In the genomic region with DNA sequence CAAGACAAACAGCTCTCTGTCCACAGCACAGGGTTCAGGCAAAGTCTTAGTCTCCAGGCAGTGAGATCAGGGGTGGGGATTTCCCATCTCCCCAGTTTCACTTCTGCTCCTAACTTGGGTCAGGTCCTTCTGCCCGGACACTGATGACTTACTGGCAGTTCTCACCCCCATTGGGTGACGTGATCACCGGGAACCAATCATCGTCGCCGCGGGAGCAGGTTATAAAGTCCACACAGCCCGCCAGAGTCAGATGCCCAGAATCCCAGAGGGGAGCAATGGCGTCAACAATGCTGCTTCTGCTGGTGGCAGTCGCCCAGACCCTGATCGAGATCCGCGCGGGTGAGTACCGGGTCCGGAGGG, we compare ENCODE assay signal across 8 mouse cellular contexts. TPM values are rescaled to one million over a fixed set of nuclear protein-coding genes. Genes with fewer than 3 reads are reported as not detected.
A peak's percentile ranks its signal among the peaks of the same experiment; 100 is the strongest.
DNase-seq lines count a peak whose midpoint lies in the region; ATAC-seq and TF ChIP-seq lines count a peak whose summit lies in the region.

A gene (plus strand): TSS at position 249 of the 360 bp plus-strand sequence.

- TF ChIP-seq CTCF in lung, postnatal 0 days (IDR thresholded peaks at IDR 0.05), result no peak

- H3K4me1 ChIP-seq in hindbrain, embryonic 12.5 days, result peaks cover 6% of the 10 kb centered on the region
- H3K4me1 ChIP-seq in lung, postnatal 0 days (ENCODE audit: insufficient read depth, low read depth, low read length), result no peaks in the 10 kb centered on the region

- peak within 1 kb of the TSS; percentile 97 for H3K4me2 ChIP-seq in hindbrain, embryonic 12.5 days (replicated peaks)
- peak within 1 kb of the TSS; percentile 96 for H3K4me2 ChIP-seq in lung, postnatal 0 days (replicated peaks; ENCODE audit: low read depth, low read length)

- peak within 1 kb of the TSS; percentile 55 for H3K4me3 ChIP-seq in hindbrain, embryonic 12.5 days
- H3K4me3 ChIP-seq in lung, postnatal 0 days (ENCODE audit: low read depth, low read length), result peak within 1 kb of the TSS; percentile 80

- ATAC-seq in hindbrain, embryonic 12.5 days (ENCODE audit: low FRiP score), result peak; percentile 85
- ATAC-seq in lung, postnatal 0 days, result peak; percentile 99

- no peaks in the 10 kb centered on the region for H3K9me3 ChIP-seq in hindbrain, embryonic 12.5 days (replicated peaks)
- H3K9me3 ChIP-seq in lung, postnatal 0 days (ENCODE audit: low read length), result no peaks in the 10 kb centered on the region

- no peak within 1 kb of the TSS for H3K27ac ChIP-seq in hindbrain, embryonic 12.5 days
- H3K27ac ChIP-seq in lung, postnatal 0 days (ENCODE audit: low read length), result peak within 1 kb of the TSS; percentile 43; the same call in 1 of the 2 replicates

- no peaks in the 10 kb centered on the region for H3K36me3 ChIP-seq in hindbrain, embryonic 12.5 days
- H3K36me3 ChIP-seq in lung, postnatal 0 days (ENCODE audit: insufficient read depth, low read length), result no peaks in the 10 kb centered on the region

- DNase-seq in NIH3T3 (ENCODE audit: low read depth), result peak; percentile 90
- peak; percentile 64 to 79 for DNase-seq in cerebellum, postnatal 25 days
- DNase-seq in frontal cortex, postnatal 14 days (ENCODE audit: low spot score in 2 of 2), result peak; percentile 52 to 62
- DNase-seq in layer of hippocampus, postnatal 10 days (ENCODE audit: low spot score in 2 of 2), result peak; percentile 76 to 78
- DNase-seq in lung, postnatal 0 days (ENCODE audit: low spot score), result peak; percentile 94
- DNase-seq in ovary, postnatal 10 days (ENCODE audit: low spot score), result peak; percentile 85
- DNase-seq in thymus, postnatal 0 days (ENCODE audit: low spot score), result peak; percentile 71

- no peak for TF ChIP-seq EP300 in lung, postnatal 0 days (IDR thresholded peaks at IDR 0.05)

- peaks cover 21% of the 10 kb centered on the region for H3K27me3 ChIP-seq in hindbrain, embryonic 12.5 days
- H3K27me3 ChIP-seq in lung, postnatal 0 days (replicated peaks; ENCODE audit: insufficient read depth, low read length), result no peaks in the 10 kb centered on the region

- WGBS in hindbrain, embryonic 12.5 days, result 2% methylated on average over 12 of the region's 16 CpGs
- under 1% methylated on average over 13 of the region's 16 CpGs for WGBS in lung, postnatal 0 days

- peak within 1 kb of the TSS; percentile 53 for H3K9ac ChIP-seq in hindbrain, embryonic 12.5 days
- peak within 1 kb of the TSS; percentile 62 for H3K9ac ChIP-seq in lung, postnatal 0 days (replicated peaks; ENCODE audit: low read depth)

RNA-seq across cellular contexts. Expression of the gene that starts here (rescaled TPM):
- polyA plus RNA-seq in hindbrain, embryonic 12.5 days (2016; fragmentation: Nextera tagmentation; extraction: Ambion mirVana), result 1.6 and 1.7 TPM in 2 replicates
- 1 to 10 TPM; 1.2 to 1.8 TPM for total RNA-seq in layer of hippocampus, postnatal 10 days (2021)
- 8.1 and 8.9 TPM in 2 replicates for polyA plus RNA-seq in lung, postnatal 0 days (2015; fragmentation: Nextera tagmentation; extraction: Ambion mirVana)
- 15.1 and 18.4 TPM in 2 replicates for polyA plus RNA-seq in thymus, postnatal 0 days (2015; fragmentation: Nextera tagmentation; extraction: Ambion mirVana)
